Mouse (Mus musculus): ENCODE results near the gene Vmn2r91.
"Not testable (repeated sequence)": the region's sequence is repeated elsewhere in the genome, so short reads cannot be mapped to it uniquely, and the experiment has no call there.

Vmn2r91 gene

DNA sequence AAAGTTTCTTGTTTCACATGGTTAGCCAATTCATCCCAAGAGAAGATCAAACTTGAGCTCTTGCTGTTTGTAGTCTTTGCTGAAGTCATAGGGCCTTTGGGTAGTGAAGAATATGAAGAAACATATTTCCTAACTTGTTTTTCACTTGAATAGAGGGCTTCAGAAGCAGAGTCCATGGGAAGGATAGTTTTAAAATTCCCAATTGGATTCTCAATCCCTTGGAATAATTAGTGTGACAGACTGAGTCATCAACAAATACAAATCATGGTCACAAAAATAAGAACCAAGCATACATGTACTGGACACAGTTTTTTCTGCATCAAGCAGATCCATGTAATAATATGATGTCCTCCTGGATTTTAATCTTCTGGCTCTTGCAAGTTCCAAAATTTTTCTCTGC is at the start of gene Vmn2r91:
TSS of gene Vmn2r91 (plus strand) at position 301 of the 400 bp plus-strand sequence.
- not testable (repeated sequence) for DNase-seq (ENCODE audit: low spot score)

DNA sequence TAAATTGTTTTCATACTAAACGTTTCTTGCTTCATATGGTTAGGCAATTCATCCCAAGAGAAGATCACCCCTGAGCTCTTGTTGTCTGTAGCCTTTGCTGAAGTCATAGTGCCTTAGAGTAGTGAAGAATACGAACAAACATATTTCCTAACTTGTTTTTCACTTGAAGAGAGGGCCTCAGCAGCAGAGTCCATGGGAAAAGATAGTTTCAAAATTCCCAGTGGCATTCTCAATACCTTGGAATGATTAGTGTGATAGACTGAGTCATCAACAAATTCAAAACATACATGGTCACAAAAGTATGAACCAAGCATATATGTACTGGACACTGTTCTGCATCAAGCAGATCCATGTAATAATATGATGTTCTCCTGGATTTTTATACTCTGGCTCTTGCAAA is 35.7 kb upstream of the Vmn2r91 start, which contains the start of gene Vmn2r124:
TSS of gene Vmn2r124 (plus strand) at position 301 of the 400 bp plus-strand sequence.
- no peak for DNase-seq (ENCODE audit: low spot score)

DNA sequence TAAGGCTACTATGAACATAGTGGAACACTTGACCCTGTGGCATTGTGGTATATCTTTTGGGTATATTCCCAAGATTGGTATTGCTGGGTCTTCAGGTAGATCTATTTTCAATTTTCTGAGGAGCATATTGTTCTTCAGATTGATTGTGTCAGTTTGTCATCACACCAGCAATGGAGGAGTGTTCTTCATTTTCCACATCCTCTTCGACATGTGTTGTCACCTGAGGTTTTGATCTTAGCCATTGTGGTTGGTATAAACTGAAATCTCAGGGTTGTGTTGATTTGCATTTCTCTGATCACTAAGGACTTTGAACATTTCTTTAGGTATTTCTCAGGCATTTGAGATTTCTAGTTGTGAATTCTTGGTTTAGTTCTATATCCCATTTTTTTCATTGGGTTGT is 10.8 kb downstream of the Vmn2r91 start:
- DNase-seq (ENCODE audit: low spot score), result not testable (repeated sequence)

DNA sequence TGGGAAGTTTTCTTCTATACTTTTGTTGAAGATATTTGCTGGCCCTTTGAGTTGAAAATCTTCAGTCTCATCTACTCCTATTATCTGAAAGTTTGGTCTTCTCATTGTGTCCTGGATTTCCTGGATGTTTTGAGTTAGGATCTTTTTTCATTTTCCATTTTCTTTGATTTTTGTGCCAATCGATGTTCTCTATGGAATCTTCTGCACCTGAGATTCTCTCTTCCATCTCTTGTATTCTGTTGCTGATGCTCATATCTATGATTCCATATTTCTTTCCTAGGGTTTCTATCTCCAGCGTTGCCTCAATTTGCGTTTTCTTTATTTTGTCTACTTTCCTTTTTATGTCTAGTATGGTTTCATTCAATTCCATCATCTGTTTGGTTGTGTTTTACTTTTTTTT is 17.4 kb downstream of the Vmn2r91 start:
- DNase-seq (ENCODE audit: low spot score), result not testable (repeated sequence)

GRCm38 (mm10) chr17:18151587-18151986 is 66.8 kb downstream of the Vmn2r91 start, which contains the start of gene Vmn2r92:
Vmn2r92 (plus strand) TSS chr17:18151887.
- DNase-seq (ENCODE audit: low spot score), result not testable (repeated sequence)

GRCm38 (mm10) chr17:18161194-18161593 is 76.4 kb downstream of the Vmn2r91 start:
- not testable (repeated sequence) for DNase-seq (ENCODE audit: low spot score)
